Mouse (Mus musculus) liver, postnatal 0 days (tissue): Measurements from ENCODE around the gene Vps51.

Experiments used
- CTCF ChIP-seq: sonication (generic); IDR thresholded peaks from 2 replicates; pipeline ENCODE4 v1.5.1; 2016; ENCODE audit warnings: antibody characterized with exemption, low read depth
- EP300 ChIP-seq: IDR thresholded peaks from 2 replicates; pipeline ENCODE4 v1.6.1; 2016; ENCODE audit warnings: antibody characterized with exemption, low read depth, mild to moderate bottlenecking

GRCm38 (mm10) chr19:6037695-6038094 lies 39.3 kb downstream of the Vps51 start:
- TF ChIP-seq EP300 (no peak), CTCF (no peak)
